Mouse (Mus musculus) midbrain, postnatal 0 days (tissue): Measurements from ENCODE around the gene Ints11. TPM values are rescaled to one million over a fixed set of nuclear protein-coding genes. Genes with fewer than 3 reads are reported as not detected.

Source experiments
- ATAC-seq: fragments of 200-750 bp; cut with Nextera tagmentation; 2 replicates; pipeline ENCODE4 v1.8.0; 2017; ENCODE audit warnings: moderate number of reproducible peaks, mild to moderate bottlenecking, moderate TSS enrichment, moderate library complexity; ENCODE audit not compliant: low FRiP score
- DNase-seq: peaks from one replicate; pipeline ENCODE4 v3.0.0-alpha.2; 2015; ENCODE audit warnings: low spot score
- H3K27ac ChIP-seq: fragments of 300-500 bp; sonication (generic); 2 replicates; pipeline ENCODE4 v1.5.1; 2014; ENCODE audit warnings: low read depth, mild to moderate bottlenecking, low read length, mixed read lengths
- H3K27me3 ChIP-seq: fragments of 300-500 bp; sonication (generic); 2 replicates; pipeline ENCODE4 v1.6.1; 2014; ENCODE audit warnings: low read length, control low read depth, mixed read lengths; ENCODE audit not compliant: insufficient read depth
- H3K36me3 ChIP-seq: fragments of 300-500 bp; sonication (generic); 2 replicates; pipeline ENCODE4 v1.6.1; 2014; ENCODE audit warnings: low read length, control low read depth, mixed read lengths; ENCODE audit not compliant: insufficient read depth
- H3K4me1 ChIP-seq: fragments of 300-500 bp; sonication (generic); 2 replicates; pipeline ENCODE4 v1.6.1; 2014; ENCODE audit warnings: mild to moderate bottlenecking, control low read depth, antibody characterized with exemption, low read length, mixed read lengths; ENCODE audit not compliant: insufficient read depth
- H3K4me2 ChIP-seq: fragments of 300-500 bp; sonication (generic); 2 replicates; pipeline ENCODE4 v1.6.1; 2014; ENCODE audit warnings: low read depth, mild to moderate bottlenecking, low read length, mixed read lengths; ENCODE audit not compliant: poor library complexity, severe bottlenecking
- H3K4me3 ChIP-seq: fragments of 300-500 bp; sonication (generic); 2 replicates; pipeline ENCODE4 v1.5.1; 2014; ENCODE audit warnings: low read depth, mild to moderate bottlenecking, low read length, moderate library complexity
- H3K9ac ChIP-seq: fragments of 300-500 bp; sonication (generic); replicated peaks from 2 replicates; pipeline ENCODE4 v1.6.1; 2014; ENCODE audit warnings: mild to moderate bottlenecking, low read length, moderate library complexity, mixed read lengths; ENCODE audit not compliant: poor library complexity, severe bottlenecking
- H3K9me3 ChIP-seq: fragments of 300-500 bp; sonication (generic); 2 replicates; pipeline ENCODE4 v1.6.1; 2016; ENCODE audit warnings: low read length, control low read depth
- CTCF ChIP-seq: IDR thresholded peaks from 2 replicates; pipeline ENCODE4 v1.5.1; 2016; ENCODE audit warnings: antibody characterized with exemption, mild to moderate bottlenecking
- WGBS: fragments of 180-500 bp; shearing (Covaris S2); extraction: QIAGEN DNeasy Blood & Tissue Kit; methylation state at CpG from one replicate; pipeline ENCODE4 v1.1.7; 2014; 5-methylcytosine and 5-hydroxymethylcytosine counted together
- polyA plus RNA-seq: library from polyadenylated mRNA; unstranded; fragments of >200 nt; fragmentation: Nextera tagmentation; extraction: Ambion mirVana; gene quantifications from 2 replicates; pipeline ENCODE4 v1.2.1, GENCODE M21; 2015
- total RNA-seq: library from RNA; depleted of rRNA; stranded (reverse); fragments of >200 nt; gene quantifications from 2 replicates; pipeline ENCODE4 v1.2.3, GENCODE M21; 2014

Gene Ints11
- total and polyA plus RNA-seq, 2 experiments from 2014 or later: 45.0 to 56.0 TPM

- ATAC-seq (peak; percentile 21; the same call in 1 of the 2 replicates), DNase-seq (no peak)
- no peaks in the 10 kb centered on the region for H3K9me3 ChIP-seq
- H3K4me2 ChIP-seq: peak overlapping the region; percentile 96
- peaks cover 18% of the 10 kb centered on the region for H3K36me3 ChIP-seq
- TF ChIP-seq CTCF: no peak
- peak overlapping the region; percentile 78 for H3K27ac ChIP-seq
- under 1% methylated on average over 25 of the region's 25 CpGs for WGBS
- peak overlapping the region; percentile 79 for H3K4me3 ChIP-seq
- peaks cover 4% of the 10 kb centered on the region; the same call in 1 of the 2 replicates for H3K4me1 ChIP-seq
- peak overlapping the region; percentile 79 for H3K9ac ChIP-seq
- no peaks in the 10 kb centered on the region for H3K27me3 ChIP-seq
Observed at GRCm38 (mm10) chr4:155831831-155832230, 37.5 kb upstream of the Ints11 start.

- 55% methylated on average over 10 of the region's 10 CpGs for WGBS
- no peak for TF ChIP-seq CTCF
- Histone ChIP-seq H3K9ac (peak overlapping the region; percentile 79), H3K27me3 (no peaks in the 10 kb centered on the region), H3K4me2 (peak overlapping the region; percentile 96), H3K4me1 (peaks cover 4% of the 10 kb centered on the region; the same call in 1 of the 2 replicates), H3K36me3 (peaks cover 15% of the 10 kb centered on the region), H3K27ac (peak overlapping the region; percentile 78; the same call in 1 of the 2 replicates), H3K9me3 (no peaks in the 10 kb centered on the region), H3K4me3 (peak overlapping the region; percentile 79)
- ATAC-seq (no peak), DNase-seq (no peak)
Observed at GRCm38 (mm10) chr4:155832321-155832720, 37.0 kb upstream of the Ints11 start.

DNA sequence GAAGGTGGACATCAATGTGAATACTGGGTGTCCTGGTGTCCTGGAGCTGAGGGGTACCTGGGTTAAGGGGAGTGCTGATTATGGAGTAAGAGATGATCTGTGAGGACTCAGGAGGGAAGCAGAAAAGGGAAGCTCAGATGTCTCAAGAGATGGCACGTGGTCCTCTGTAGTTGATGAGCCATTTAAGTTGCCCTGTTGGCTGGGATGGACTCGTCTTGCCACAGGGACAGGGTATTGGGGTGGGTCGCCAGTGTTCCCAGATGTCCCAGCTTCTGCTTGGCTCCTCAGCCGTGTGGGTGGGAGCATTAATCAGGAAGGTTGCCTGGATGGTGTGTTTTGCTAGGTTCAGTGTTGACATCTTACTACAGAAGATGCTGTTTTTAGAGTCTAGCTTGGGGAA, 36.1 kb upstream of the Ints11 start:
- ATAC-seq: no peak
- 87% methylated on average over 4 of the region's 4 CpGs for WGBS
- no peak overlapping the region for H3K9ac ChIP-seq

GRCm38 (mm10) chr4:155833836-155834235, 35.5 kb upstream of the Ints11 start:
- H3K9me3 ChIP-seq: no peaks in the 10 kb centered on the region

More for the DNA sequence above, 36.1 kb upstream of the Ints11 start:
- no peak for TF ChIP-seq CTCF
- no peak overlapping the region for H3K4me3 ChIP-seq
- DNase-seq: no peak
- H3K4me2 ChIP-seq: no peak overlapping the region
- H3K27me3 ChIP-seq: no peaks in the 10 kb centered on the region
- H3K9me3 ChIP-seq: no peaks in the 10 kb centered on the region
- peaks cover 10% of the 10 kb centered on the region; the same call in 1 of the 2 replicates for H3K36me3 ChIP-seq
- H3K4me1 ChIP-seq: peaks cover 4% of the 10 kb centered on the region; the same call in 1 of the 2 replicates
- H3K27ac ChIP-seq: no peak overlapping the region

GRCm38 (mm10) chr4:155837404-155838010, 31.8 kb upstream of the Ints11 start:
- H3K9ac ChIP-seq: no peak overlapping the region
- peaks cover 7% of the 10 kb centered on the region for H3K27me3 ChIP-seq
- TF ChIP-seq CTCF: no peak
- 72% methylated on average over 11 of the region's 11 CpGs for WGBS
- H3K27ac ChIP-seq: no peak overlapping the region
- H3K4me2 ChIP-seq: no peak overlapping the region
- peaks cover 10% of the 10 kb centered on the region; the same call in 1 of the 2 replicates for H3K36me3 ChIP-seq
- no peaks in the 10 kb centered on the region for H3K9me3 ChIP-seq
- DNase-seq: no peak
- H3K4me1 ChIP-seq: no peaks in the 10 kb centered on the region; the same call in 1 of the 2 replicates
- H3K4me3 ChIP-seq: no peak overlapping the region
- no peak for ATAC-seq

More at GRCm38 (mm10) chr4:155833836-155834235, 35.5 kb upstream of the Ints11 start:
- 36% methylated on average over 2 of the region's 2 CpGs for WGBS
- H3K4me3 ChIP-seq: no peak overlapping the region
- peaks cover 10% of the 10 kb centered on the region; the same call in 1 of the 2 replicates for H3K36me3 ChIP-seq
- H3K9ac ChIP-seq: no peak overlapping the region
- TF ChIP-seq CTCF: peak; percentile 81
- H3K27me3 ChIP-seq: no peaks in the 10 kb centered on the region
- no peak overlapping the region for H3K4me2 ChIP-seq
- DNase-seq (peak; percentile 89), ATAC-seq (0 out of 2 replicates have a peak, but pooled peaks have one; percentile 21)
- H3K4me1 ChIP-seq: peaks cover 4% of the 10 kb centered on the region; the same call in 1 of the 2 replicates
- peak overlapping the region; percentile 43; the same call in 1 of the 2 replicates for H3K27ac ChIP-seq
